25 mouse cellular contexts compared by ENCODE assay signal in genomic region chr4:30408525-30408924, GRCm38 (mm10).
"Had no signal": no experiment of that assay in that cellular context is flagged by ENCODE, and none has a peak within 500 bp of the region (broad histone marks: within the 10 kb centered on the region; RNA-seq: fewer than 3 reads in every experiment).

No protein-coding gene starts in this region.

- H3K4me1 ChIP-seq: hindbrain, embryonic 10.5 days; hindbrain, embryonic 12.5 days; intestine, embryonic 15.5 days; limb, embryonic 10.5 days; limb, embryonic 12.5 days; liver, embryonic 13.5 days; liver, embryonic 15.5 days had no signal

- H3K4me2 ChIP-seq: hindbrain, embryonic 12.5 days; hindbrain, embryonic 14.5 days; intestine, embryonic 15.5 days; limb, embryonic 12.5 days; liver, embryonic 11.5 days; liver, embryonic 13.5 days; liver, embryonic 15.5 days had no signal

- H3K9me3 ChIP-seq: hindbrain, embryonic 10.5 days; hindbrain, embryonic 12.5 days; intestine, embryonic 15.5 days; limb, embryonic 10.5 days; limb, embryonic 12.5 days; liver, embryonic 13.5 days; liver, embryonic 15.5 days had no signal

- ATAC-seq: forebrain, embryonic 16.5 days; hindbrain, embryonic 16.5 days; inflammation-experienced regulatory T-cells, adult 6 months; intestine, embryonic 15.5 days; intestine, postnatal 0 days; liver, postnatal 0 days had no signal

- H3K9ac ChIP-seq: hindbrain, embryonic 12.5 days; hindbrain, embryonic 14.5 days; intestine, embryonic 15.5 days; limb, embryonic 12.5 days; liver, embryonic 13.5 days; liver, embryonic 15.5 days; liver, postnatal 0 days had no signal

- H3K27ac ChIP-seq: gastrocnemius, adult 2 months; hindbrain, embryonic 10.5 days; hindbrain, embryonic 12.5 days; hindbrain, embryonic 14.5 days; intestine, embryonic 15.5 days; layer of hippocampus, adult 2 months; left cerebral cortex, adult 2 months; limb, embryonic 10.5 days; limb, embryonic 12.5 days; liver, embryonic 13.5 days; liver, embryonic 15.5 days had no signal

- H3K27me3 ChIP-seq: hindbrain, embryonic 12.5 days; intestine, embryonic 15.5 days; limb, embryonic 12.5 days; liver, embryonic 13.5 days; liver, embryonic 15.5 days had no signal

- DNase-seq: gastrocnemius, adult 2 months; gastrocnemius, postnatal 10 days; gastrocnemius, postnatal 25 days; kidney, adult 18-20 months; kidney, adult 8-10 months; kidney, postnatal 10 days; kidney, postnatal 25 days; kidney, postnatal 4 days; liver; liver, embryonic 13.5 days; liver, postnatal 0 days had no signal

- H3K4me3 ChIP-seq: gastrocnemius, adult 2 months; hindbrain, embryonic 10.5 days; hindbrain, embryonic 12.5 days; intestine, embryonic 15.5 days; layer of hippocampus, adult 2 months; left cerebral cortex, adult 2 months; limb, embryonic 10.5 days; limb, embryonic 12.5 days; liver, embryonic 13.5 days; liver, embryonic 15.5 days had no signal

- H3K36me3 ChIP-seq: hindbrain, embryonic 10.5 days; hindbrain, embryonic 12.5 days; intestine, embryonic 15.5 days; limb, embryonic 10.5 days; limb, embryonic 12.5 days; liver, embryonic 13.5 days; liver, embryonic 15.5 days had no signal
